Mouse (Mus musculus) neural tube, embryonic 11.5 days (tissue): ENCODE measurements around the gene Sphk1. TPM values are rescaled to one million over a fixed set of nuclear protein-coding genes. Genes with fewer than 3 reads are reported as not detected.
A peak's percentile ranks its signal among the peaks of the same experiment; 100 is the strongest.
"Not testable (repeated sequence)": the region's sequence is repeated elsewhere in the genome, so short reads cannot be mapped to it uniquely, and the experiment has no call there.

Source experiments
- ATAC-seq: fragments of 200-750 bp; cut with Nextera tagmentation; 2 replicates; pipeline ENCODE4 v1.8.0; 2017; ENCODE audit warnings: moderate number of reproducible peaks, mild to moderate bottlenecking, moderate TSS enrichment, moderate library complexity; ENCODE audit not compliant: insufficient read depth, low FRiP score, low TSS enrichment
- DNase-seq: peaks from one replicate; pipeline ENCODE4 v3.0.0-alpha.2; 2015; ENCODE audit warnings: low spot score
- H3K27ac ChIP-seq: fragments of 300-500 bp; sonication (generic); 2 replicates; pipeline ENCODE4 v1.5.1; 2014; ENCODE audit warnings: low read depth, mild to moderate bottlenecking, low read length
- H3K27me3 ChIP-seq: fragments of 300-500 bp; sonication (generic); 2 replicates; pipeline ENCODE4 v1.6.1; 2014; ENCODE audit warnings: mild to moderate bottlenecking, low read length, mixed read lengths; ENCODE audit not compliant: control insufficient read depth, insufficient read depth
- H3K36me3 ChIP-seq: fragments of 300-500 bp; sonication (generic); 2 replicates; pipeline ENCODE4 v1.6.1; 2014; ENCODE audit warnings: mild to moderate bottlenecking, low read length, moderate library complexity, mixed read lengths; ENCODE audit not compliant: control insufficient read depth, insufficient read depth
- H3K4me1 ChIP-seq: fragments of 300-500 bp; sonication (generic); 2 replicates; pipeline ENCODE4 v1.6.1; 2014; ENCODE audit warnings: low read length, mixed read lengths; ENCODE audit not compliant: control insufficient read depth, insufficient read depth
- H3K4me2 ChIP-seq: fragments of 300-500 bp; sonication (generic); 2 replicates; pipeline ENCODE4 v1.6.1; 2014; ENCODE audit warnings: low read depth, mild to moderate bottlenecking, moderate library complexity
- H3K4me3 ChIP-seq: fragments of 300-500 bp; sonication (generic); 2 replicates; pipeline ENCODE4 v1.5.1; 2014; ENCODE audit warnings: low read depth, low read length
- H3K9ac ChIP-seq: fragments of 300-500 bp; sonication (generic); 2 replicates; pipeline ENCODE4 v1.6.1; 2014; ENCODE audit warnings: mild to moderate bottlenecking, low read length
- H3K9me3 ChIP-seq: fragments of 300-500 bp; sonication (generic); 2 replicates; pipeline ENCODE4 v1.6.1; 2016; ENCODE audit warnings: low read length; ENCODE audit not compliant: control insufficient read depth
- WGBS: fragments of 180-500 bp; shearing (Covaris S2); extraction: QIAGEN DNeasy Blood & Tissue Kit; methylation state at CpG from one replicate; pipeline ENCODE4 v1.1.7; 2014; 5-methylcytosine and 5-hydroxymethylcytosine counted together
- polyA plus RNA-seq: library from polyadenylated mRNA; unstranded; fragments of >200 nt; fragmentation: Nextera tagmentation; extraction: Ambion mirVana; gene quantifications from 2 replicates; pipeline ENCODE4 v1.2.1, GENCODE M21; 2014

Gene Sphk1
- polyA plus RNA-seq, 1 experiment from 2014 or later: 9.9 TPM

DNA sequence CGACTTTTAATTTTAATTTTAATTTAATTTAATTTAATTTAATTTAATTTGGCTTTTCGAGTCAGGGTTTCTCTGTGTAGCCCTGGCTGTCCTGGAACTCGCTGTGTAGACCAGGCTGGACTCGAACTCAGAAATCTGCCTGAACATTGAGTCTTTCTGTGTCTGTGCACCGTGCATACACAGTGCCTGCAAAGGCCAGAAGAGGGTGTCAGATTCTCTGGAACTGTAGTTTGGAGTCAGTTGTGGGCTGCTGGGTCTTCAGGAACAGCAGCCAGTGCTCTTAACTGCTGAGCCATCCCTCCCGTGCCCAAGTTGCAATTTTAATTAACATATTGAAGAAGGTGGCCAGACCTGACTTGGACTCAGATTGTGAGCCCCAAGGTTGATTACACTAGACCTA lies 39.4 kb upstream of the Sphk1 start:
- Histone ChIP-seq H3K9me3 (no peaks in the 10 kb centered on the region), H3K4me2 (no peak overlapping the region), H3K27me3 (no peaks in the 10 kb centered on the region), H3K36me3 (peaks cover under 1% of the 10 kb centered on the region), H3K27ac (no peak overlapping the region), H3K4me3 (no peak overlapping the region), H3K4me1 (peaks cover 7% of the 10 kb centered on the region), H3K9ac (no peak overlapping the region)
- no peak for ATAC-seq
- WGBS: 72% methylated on average over 6 of the region's 6 CpGs
- no peak for DNase-seq

DNA sequence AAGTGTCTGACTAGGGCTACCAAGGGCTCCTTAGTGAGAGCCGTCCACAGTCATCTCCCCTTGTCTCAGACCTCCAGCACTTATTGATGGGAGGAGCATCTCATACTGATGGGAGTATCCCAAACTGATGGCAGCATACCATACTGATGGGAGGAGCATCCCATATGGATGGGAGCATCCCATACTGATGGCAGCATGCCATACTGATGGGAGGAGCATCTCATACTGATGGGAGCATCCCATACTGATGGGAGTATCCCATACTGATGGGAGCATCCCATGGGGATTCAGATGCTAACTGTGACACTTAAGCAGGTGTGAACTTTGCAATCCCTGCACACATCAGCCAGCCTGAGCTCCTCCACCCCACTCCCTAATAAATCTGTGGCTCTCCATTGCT lies 38.2 kb upstream of the Sphk1 start:
- not testable (repeated sequence) for H3K36me3 ChIP-seq, H3K27ac ChIP-seq, H3K4me1 ChIP-seq, H3K4me2 ChIP-seq, H3K9me3 ChIP-seq, ATAC-seq, H3K27me3 ChIP-seq, H3K9ac ChIP-seq, DNase-seq, H3K4me3 ChIP-seq
- WGBS: 78% methylated on average over 1 of the region's 1 CpGs

DNA sequence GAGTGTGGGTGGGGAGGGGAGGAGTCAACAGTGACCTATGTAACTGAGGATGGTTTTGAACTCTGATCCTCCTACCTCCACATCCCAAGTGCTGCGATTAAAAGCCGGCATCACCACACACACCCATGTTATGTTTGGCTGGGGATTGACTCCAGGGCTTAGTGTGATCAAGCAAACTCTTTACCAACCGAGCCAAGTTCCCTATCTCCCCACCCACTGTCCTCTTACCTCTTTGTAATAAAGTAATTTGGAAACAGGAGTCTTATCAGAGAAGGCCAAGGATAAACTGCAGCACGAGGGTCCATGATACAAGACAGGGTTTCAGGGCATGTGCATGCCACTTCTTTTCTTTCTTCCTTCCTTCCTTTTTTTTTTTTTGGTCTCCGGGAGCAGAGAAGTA lies 37.5 kb upstream of the Sphk1 start:
- no peaks in the 10 kb centered on the region for H3K27me3 ChIP-seq
- no peak overlapping the region for H3K27ac ChIP-seq
- H3K4me2 ChIP-seq: no peak overlapping the region
- DNase-seq (no peak), ATAC-seq (no peak)
- no peaks in the 10 kb centered on the region for H3K36me3 ChIP-seq
- H3K4me1 ChIP-seq: peaks cover 7% of the 10 kb centered on the region
- 90% methylated on average over 5 of the region's 5 CpGs for WGBS
- no peaks in the 10 kb centered on the region for H3K9me3 ChIP-seq
- H3K4me3 ChIP-seq: no peak overlapping the region
- no peak overlapping the region for H3K9ac ChIP-seq

DNA sequence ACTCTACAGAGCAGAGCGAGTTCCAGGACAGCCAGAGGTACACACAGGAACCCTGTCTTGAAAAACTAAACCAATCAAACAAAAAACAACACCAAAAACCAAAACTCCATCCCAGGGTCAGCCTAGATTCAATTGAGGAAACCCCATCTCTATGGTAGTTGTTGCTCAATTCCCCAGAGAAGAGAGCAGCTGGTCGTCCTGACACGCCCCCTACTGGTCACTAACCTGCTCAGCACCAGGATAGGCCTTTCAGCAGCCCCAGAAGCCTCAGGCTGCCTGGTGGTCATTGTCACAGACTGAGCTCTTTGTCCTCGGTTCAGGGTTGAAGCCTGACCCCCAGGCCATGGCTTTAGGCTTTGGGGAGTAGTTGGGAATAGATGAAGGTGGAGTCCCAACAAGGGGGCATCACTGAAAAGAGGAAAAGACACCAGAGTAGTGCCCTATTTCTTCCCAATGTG lies 36.9 kb upstream of the Sphk1 start, which contains the start of gene Prpsap1:
TSS of gene Prpsap1 (minus strand) at position 408 of the 458 bp plus-strand sequence.
- 27% methylated on average over 4 of the region's 4 CpGs for WGBS
- Histone ChIP-seq H3K27me3 (no peaks in the 10 kb centered on the region), H3K4me2 (0 out of 2 replicates have a peak within 1 kb of the TSS, but pooled peaks have one; percentile 7), H3K4me3 (no peak within 1 kb of the TSS), H3K36me3 (no peaks in the 10 kb centered on the region), H3K9me3 (no peaks in the 10 kb centered on the region), H3K4me1 (peaks cover 7% of the 10 kb centered on the region), H3K9ac (no peak within 1 kb of the TSS), H3K27ac (peak within 1 kb of the TSS; percentile 60)
- DNase-seq: peak; percentile 69
- no peak for ATAC-seq

DNA sequence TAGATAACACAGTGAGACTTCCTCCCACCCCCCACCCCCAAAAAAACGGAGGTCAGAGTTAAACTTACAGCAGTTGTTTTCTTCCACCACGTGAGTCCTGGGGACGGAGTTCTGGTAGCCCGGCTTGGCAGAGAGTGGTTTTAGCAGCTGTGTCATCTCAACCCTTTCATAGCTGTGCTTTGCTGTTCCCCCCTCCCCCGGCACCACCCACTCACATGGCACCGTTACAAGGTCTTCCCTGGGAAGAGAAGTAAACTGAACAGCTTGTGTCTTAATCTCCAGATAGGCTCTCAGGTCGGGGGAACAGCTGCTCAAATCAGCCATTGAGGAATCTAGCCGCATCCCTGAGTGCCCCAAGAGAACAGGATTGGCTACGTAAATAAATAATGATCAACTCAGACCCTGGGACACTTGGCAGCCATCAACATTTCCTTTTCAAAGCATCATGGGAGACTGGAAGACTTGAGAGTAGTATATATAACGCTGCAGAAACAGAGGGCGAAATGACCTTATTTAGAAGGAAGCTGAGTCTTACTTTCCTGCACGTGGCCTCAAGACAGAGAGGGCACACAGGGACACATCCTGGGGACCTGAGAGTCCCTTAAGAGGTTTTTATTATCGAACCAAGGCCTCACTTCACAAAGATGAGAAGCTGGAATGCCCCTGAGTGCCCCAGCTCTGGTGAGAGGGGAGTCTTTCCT lies 36.1 kb upstream of the Sphk1 start:
- Histone ChIP-seq H3K4me1 (peaks cover 4% of the 10 kb centered on the region; the same call in 1 of the 2 replicates), H3K27ac (peak overlapping the region; percentile 60), H3K36me3 (no peaks in the 10 kb centered on the region), H3K4me2 (0 out of 2 replicates have a peak overlapping the region, but pooled peaks have one; percentile 7), H3K27me3 (no peaks in the 10 kb centered on the region), H3K9me3 (no peaks in the 10 kb centered on the region), H3K9ac (no peak overlapping the region), H3K4me3 (no peak overlapping the region)
- no peak for ATAC-seq
- peak; percentile 26 for DNase-seq
- 60% methylated on average over 13 of the region's 13 CpGs for WGBS

DNA sequence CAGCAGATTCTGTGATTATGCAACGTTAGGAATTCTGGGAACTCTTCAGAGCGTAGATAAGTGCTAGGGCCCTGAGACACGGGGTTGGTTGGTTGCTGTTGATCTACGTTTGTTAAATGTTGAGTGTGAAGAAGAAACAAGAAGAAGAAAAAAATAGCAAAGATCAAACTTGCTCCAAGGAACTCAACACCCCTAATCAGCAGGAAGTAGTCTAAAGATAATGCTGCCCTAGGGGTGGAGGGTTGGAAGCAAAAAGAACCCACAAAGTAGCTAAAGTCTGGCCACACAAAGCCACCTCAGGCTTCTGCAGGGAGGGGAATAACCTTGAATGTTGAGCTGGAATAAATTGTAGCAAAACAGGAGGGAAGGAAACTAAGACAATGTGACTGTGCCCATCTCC lies 33.4 kb upstream of the Sphk1 start:
- H3K36me3 ChIP-seq: no peaks in the 10 kb centered on the region
- H3K4me2 ChIP-seq: no peak overlapping the region
- 92% methylated on average over 4 of the region's 4 CpGs for WGBS
- ATAC-seq: no peak
- no peaks in the 10 kb centered on the region for H3K27me3 ChIP-seq
- no peak overlapping the region for H3K27ac ChIP-seq
- H3K9ac ChIP-seq: no peak overlapping the region
- peaks cover 4% of the 10 kb centered on the region; the same call in 1 of the 2 replicates for H3K4me1 ChIP-seq
- H3K4me3 ChIP-seq: no peak overlapping the region
- DNase-seq: no peak
- no peaks in the 10 kb centered on the region for H3K9me3 ChIP-seq

DNA sequence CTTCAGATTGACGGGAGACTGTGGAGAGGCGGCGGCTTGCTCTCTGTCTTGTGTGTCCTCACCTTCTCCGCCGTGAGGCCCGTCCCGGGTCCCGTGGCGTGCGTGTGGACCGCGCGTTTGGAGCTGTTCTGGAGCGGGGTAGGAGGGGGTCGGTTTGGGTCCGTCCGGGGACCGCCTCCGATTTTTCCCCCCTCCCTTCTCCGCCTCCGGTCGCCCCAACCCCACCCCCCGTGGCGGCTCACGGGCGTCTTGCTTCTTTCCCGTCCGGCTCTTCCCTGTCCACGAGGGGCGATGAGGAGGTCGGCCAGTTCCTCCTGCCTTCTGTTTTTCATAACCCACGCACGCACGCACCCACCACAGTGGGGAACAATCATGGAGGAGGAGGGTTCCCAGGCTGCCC lies 32.1 kb upstream of the Sphk1 start:
- no peak for ATAC-seq
- H3K9ac ChIP-seq: peak overlapping the region; percentile 36
- H3K36me3 ChIP-seq: no peaks in the 10 kb centered on the region

DNA sequence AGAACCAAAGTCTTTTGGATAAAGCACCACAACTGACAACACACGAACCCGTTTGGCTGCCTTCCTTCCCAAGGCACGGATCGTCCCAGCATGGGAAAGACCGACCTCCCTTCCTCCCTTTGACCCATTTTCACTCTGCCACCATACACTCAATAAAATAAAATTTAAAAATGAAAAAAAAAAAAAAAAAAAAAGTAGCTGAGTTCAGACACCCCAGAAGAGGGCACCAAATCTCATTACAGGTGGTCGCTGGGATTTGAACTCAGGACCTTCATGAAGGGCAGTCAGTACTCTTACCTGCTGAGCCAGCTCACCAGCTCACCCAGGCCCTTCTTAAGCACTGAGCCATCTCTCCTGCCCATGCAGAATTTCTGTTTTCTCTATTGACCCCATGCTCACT lies 31.7 kb upstream of the Sphk1 start:
- ATAC-seq: no peak
- Histone ChIP-seq H3K9me3 (no peaks in the 10 kb centered on the region), H3K27me3 (no peaks in the 10 kb centered on the region), H3K4me2 (no peak overlapping the region), H3K4me3 (no peak overlapping the region), H3K36me3 (no peaks in the 10 kb centered on the region), H3K9ac (peak overlapping the region; percentile 36), H3K27ac (no peak overlapping the region), H3K4me1 (peaks cover 4% of the 10 kb centered on the region; the same call in 1 of the 2 replicates)
- WGBS: 42% methylated on average over 6 of the region's 6 CpGs
- DNase-seq: no peak

More for the DNA sequence above, 32.1 kb upstream of the Sphk1 start:
- 33% methylated on average over 34 of the region's 34 CpGs for WGBS
- no peaks in the 10 kb centered on the region for H3K9me3 ChIP-seq
- no peaks in the 10 kb centered on the region for H3K27me3 ChIP-seq
- H3K4me2 ChIP-seq: peak overlapping the region; percentile 22
- no peak overlapping the region for H3K27ac ChIP-seq
- DNase-seq: no peak
- 0 out of 2 replicates have a peak overlapping the region, but pooled peaks have one; percentile 12 for H3K4me3 ChIP-seq
- peaks cover 4% of the 10 kb centered on the region; the same call in 1 of the 2 replicates for H3K4me1 ChIP-seq
